Mouse (Mus musculus): ENCODE measurements at regions not wholly inside any gene's neighbourhood (a gene's known extent, or its start where the extent isn't known, plus 50 kb on each side); places are given as distances from the start of the nearest gene placed in this dataset.
A peak's percentile ranks its signal among the peaks of the same experiment; 100 is the strongest.

DNA sequence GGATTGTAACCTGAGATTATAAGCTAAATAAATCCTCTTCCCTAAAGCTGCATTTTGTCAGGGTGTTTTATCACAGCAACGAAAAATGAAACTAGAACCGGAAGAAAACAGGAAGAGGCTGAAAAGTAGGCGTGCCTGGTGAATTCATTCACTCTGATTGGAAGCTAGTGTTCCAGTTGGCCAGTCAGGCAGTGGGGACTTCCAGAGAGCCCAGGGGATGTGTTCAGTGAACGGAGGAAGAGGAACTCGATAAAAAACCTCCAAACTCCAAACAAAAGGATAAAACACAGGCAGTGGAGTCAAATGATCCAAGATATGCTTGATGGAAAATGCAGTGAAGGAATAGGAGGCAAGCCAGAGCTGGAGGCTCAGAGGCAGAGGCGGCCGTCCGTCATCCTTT, 305.5 kb upstream of the Kazn start:
- no peaks in the 10 kb centered on the region for H3K27me3 ChIP-seq (replicated peaks; ENCODE audit: control insufficient read depth, insufficient read depth, low read length)
- H3K4me1 ChIP-seq (ENCODE audit: control insufficient read depth, insufficient read depth, low read length) = no peaks in the 10 kb centered on the region
- peak; percentile 30 for DNase-seq
- H3K27ac ChIP-seq (ENCODE audit: insufficient read depth, low read depth, low read length) = no peak overlapping the region
- TF ChIP-seq POLR2A (IDR thresholded peaks at IDR 0.05; ENCODE audit: low read depth, low read length) (no peak), CTCF (conservative IDR thresholded peaks at IDR 0.05; ENCODE audit: insufficient read depth, insufficient read length, low read depth, low read length) (no peak)
- peak overlapping the region; percentile 33 for H3K4me3 ChIP-seq (ENCODE audit: insufficient read depth, low read depth, low read length)
- WGBS = 29% methylated on average over 8 of the region's 8 CpGs
- H3K36me3 ChIP-seq (ENCODE audit: control insufficient read depth, insufficient read depth, low read length) = no peaks in the 10 kb centered on the region

DNA sequence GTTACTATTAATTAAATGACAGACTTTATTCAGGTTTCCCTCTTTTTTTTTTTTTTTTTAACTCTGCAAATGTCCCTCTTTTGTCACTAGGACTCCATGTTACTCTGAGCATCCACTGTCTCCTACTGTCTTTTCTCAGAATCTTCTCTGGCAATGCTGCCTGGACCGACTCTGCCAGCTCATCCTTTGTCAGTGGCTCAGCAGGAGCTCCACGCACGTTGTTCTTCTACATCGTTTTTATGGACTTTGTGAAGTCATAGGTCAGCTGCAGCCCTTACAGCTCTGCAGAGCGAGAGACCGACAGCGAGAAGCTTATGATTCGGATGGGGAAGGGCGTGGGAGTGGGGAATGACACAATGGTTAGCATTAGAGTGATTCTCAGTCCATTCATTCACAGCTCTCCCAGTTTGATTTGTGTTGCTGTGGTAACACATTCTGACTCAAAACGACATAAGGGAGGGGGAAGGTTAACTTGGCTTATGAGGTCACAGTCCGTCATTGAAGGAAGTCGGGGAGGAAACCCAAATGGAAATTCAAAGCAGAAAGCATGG, 300.1 kb upstream of the Kazn start:
- 41% methylated on average over 12 of the region's 12 CpGs for WGBS
- H3K36me3 ChIP-seq (ENCODE audit: control insufficient read depth, insufficient read depth, low read length) = no peaks in the 10 kb centered on the region
- TF ChIP-seq POLR2A (IDR thresholded peaks at IDR 0.05; ENCODE audit: low read depth, low read length) = no peak
- no peak for TF ChIP-seq CTCF (conservative IDR thresholded peaks at IDR 0.05; ENCODE audit: insufficient read depth, insufficient read length, low read depth, low read length)
- no peak for DNase-seq
- no peak overlapping the region for H3K4me3 ChIP-seq (ENCODE audit: insufficient read depth, low read depth, low read length)
- no peaks in the 10 kb centered on the region for H3K27me3 ChIP-seq (replicated peaks; ENCODE audit: control insufficient read depth, insufficient read depth, low read length)
- no peaks in the 10 kb centered on the region for H3K4me1 ChIP-seq (ENCODE audit: control insufficient read depth, insufficient read depth, low read length)
- H3K27ac ChIP-seq (ENCODE audit: insufficient read depth, low read depth, low read length) = no peak overlapping the region

DNA sequence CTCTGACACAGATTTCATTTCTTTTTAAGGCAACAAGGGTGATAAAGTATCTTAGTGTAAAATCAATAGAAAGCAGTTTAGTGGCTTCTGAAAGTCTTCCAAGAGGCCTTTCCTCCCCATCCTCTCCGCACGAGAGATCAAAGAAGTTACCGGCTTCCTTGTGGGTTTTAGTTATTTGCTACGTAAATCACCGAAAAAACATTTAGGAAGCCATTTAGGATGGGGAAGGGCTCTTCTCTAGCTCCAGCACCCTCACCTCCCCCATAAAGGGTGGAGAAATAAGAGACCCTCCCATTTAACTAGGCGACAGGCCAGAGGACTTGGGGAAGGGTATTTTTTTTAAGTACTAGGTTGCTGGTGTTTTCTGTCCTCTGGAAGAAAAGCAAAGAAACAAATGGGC, 287.9 kb upstream of the Kazn start:
- Histone ChIP-seq H3K27ac (ENCODE audit: insufficient read depth, low read depth, low read length) (no peak overlapping the region), H3K27me3 (replicated peaks; ENCODE audit: control insufficient read depth, insufficient read depth, low read length) (no peaks in the 10 kb centered on the region), H3K4me1 (ENCODE audit: control insufficient read depth, insufficient read depth, low read length) (no peaks in the 10 kb centered on the region), H3K36me3 (ENCODE audit: control insufficient read depth, insufficient read depth, low read length) (no peaks in the 10 kb centered on the region), H3K4me3 (ENCODE audit: insufficient read depth, low read depth, low read length) (no peak overlapping the region)
- DNase-seq = no peak
- no peak for TF ChIP-seq CTCF (conservative IDR thresholded peaks at IDR 0.05; ENCODE audit: insufficient read depth, insufficient read length, low read depth, low read length)
- TF ChIP-seq POLR2A (IDR thresholded peaks at IDR 0.05; ENCODE audit: low read depth, low read length) = no peak
- 30% methylated on average over 6 of the region's 6 CpGs for WGBS

DNA sequence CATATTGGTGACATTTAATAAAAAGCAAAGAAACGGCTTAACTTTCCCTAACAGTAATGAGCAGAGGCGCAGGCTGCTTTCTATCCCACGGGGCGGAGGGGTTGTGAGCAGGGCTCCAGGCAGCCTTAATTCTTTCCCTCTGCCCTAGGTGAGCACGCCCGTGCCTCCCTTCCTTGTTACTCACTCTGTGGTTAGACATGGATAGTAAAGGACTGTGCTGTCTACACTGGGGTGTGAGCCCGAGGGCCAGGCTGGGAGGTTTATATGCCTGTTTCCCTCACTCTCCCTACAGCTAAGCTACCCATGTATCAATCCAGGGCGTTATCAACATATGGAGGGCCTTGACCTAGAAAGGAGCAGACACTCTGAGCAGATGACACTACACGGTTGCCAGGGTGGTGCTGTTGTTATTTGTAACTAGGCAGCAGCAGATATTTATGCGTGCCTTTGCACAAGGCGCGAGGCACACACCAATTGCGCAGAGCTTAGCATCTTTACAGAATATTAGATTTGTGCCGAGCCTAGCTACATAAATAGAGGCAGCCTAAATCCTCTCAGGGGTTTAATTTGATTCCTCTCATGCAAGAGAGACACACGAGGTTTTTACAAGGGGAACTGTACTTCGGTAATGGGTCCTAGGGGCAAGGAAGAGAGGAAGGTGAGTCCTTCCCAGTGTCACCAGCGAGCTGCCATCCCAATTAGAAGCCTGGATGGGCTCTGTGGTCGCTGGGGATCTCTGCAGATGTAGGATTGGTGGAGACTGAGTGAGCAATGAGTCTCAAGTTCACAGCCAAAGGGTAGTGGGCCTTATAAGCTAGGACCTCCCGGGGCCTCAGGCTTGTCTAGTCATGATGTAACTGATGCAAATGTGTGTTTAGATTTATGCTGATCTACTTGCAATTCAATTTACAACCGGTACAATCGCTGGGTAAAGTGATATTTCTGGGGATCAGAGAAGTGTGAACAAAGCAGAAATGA, 278.6 kb upstream of the Kazn start:
- 68% methylated on average over 21 of the region's 21 CpGs for WGBS
- Histone ChIP-seq H3K27me3 (replicated peaks; ENCODE audit: control insufficient read depth, insufficient read depth, low read length) (no peaks in the 10 kb centered on the region), H3K4me1 (ENCODE audit: control insufficient read depth, insufficient read depth, low read length) (no peaks in the 10 kb centered on the region), H3K4me3 (ENCODE audit: insufficient read depth, low read depth, low read length) (no peak overlapping the region), H3K36me3 (ENCODE audit: control insufficient read depth, insufficient read depth, low read length) (no peaks in the 10 kb centered on the region), H3K27ac (ENCODE audit: insufficient read depth, low read depth, low read length) (no peak overlapping the region)
- no peak for DNase-seq
- no peak for TF ChIP-seq CTCF (conservative IDR thresholded peaks at IDR 0.05; ENCODE audit: insufficient read depth, insufficient read length, low read depth, low read length)
- no peak for TF ChIP-seq POLR2A (IDR thresholded peaks at IDR 0.05; ENCODE audit: low read depth, low read length)

DNA sequence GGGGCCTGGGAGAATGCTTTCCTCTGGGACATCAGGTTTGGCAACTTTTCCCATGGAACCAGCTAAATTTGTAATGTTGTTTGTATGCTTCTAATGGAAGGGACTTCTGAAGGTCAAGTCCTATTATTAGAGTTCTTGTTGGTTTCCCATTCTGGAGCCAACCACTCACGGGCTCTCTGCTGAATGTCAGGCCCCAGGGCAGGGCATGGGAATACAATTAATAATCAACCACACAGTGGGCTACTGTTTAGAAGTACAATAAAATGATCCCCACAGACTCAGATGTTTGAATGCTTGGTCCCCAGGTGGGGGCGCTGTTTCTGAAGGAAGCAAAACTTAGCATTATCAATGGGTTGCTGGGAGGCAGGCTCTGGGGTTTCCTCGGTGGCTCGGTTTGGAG, 275.6 kb upstream of the Kazn start:
- H3K27me3 ChIP-seq (replicated peaks; ENCODE audit: control insufficient read depth, insufficient read depth, low read length) = no peaks in the 10 kb centered on the region
- no peaks in the 10 kb centered on the region for H3K36me3 ChIP-seq (ENCODE audit: control insufficient read depth, insufficient read depth, low read length)
- no peak overlapping the region for H3K4me3 ChIP-seq (ENCODE audit: insufficient read depth, low read depth, low read length)
- H3K4me1 ChIP-seq (ENCODE audit: control insufficient read depth, insufficient read depth, low read length) = no peaks in the 10 kb centered on the region
- no peak overlapping the region for H3K27ac ChIP-seq (ENCODE audit: insufficient read depth, low read depth, low read length)
- DNase-seq = peak; percentile 48
- TF ChIP-seq CTCF (conservative IDR thresholded peaks at IDR 0.05; ENCODE audit: insufficient read depth, insufficient read length, low read depth, low read length) = no peak
- no peak for TF ChIP-seq POLR2A (IDR thresholded peaks at IDR 0.05; ENCODE audit: low read depth, low read length)
- WGBS = 82% methylated on average over 4 of the region's 4 CpGs

DNA sequence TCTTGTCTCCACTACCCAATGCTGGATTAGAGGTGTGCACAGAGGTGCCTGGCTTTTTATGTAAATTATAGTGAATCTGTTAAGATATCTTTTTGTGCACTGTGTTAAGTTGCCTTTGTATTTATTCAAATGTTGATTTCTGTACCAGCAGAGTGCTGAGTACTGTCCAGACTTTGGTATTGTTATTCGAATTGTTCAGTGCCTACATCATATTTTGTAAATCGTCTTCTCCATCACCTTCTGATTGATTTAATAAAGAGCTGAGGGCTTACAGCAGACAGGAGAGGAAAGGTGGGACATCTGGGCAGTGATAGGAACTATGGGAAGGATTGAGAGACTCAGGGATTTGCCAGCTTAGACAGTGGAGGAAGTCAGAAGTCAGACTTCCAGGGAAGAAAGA, 270.2 kb upstream of the Kazn start:
- H3K27ac ChIP-seq (ENCODE audit: insufficient read depth, low read depth, low read length) = no peak overlapping the region
- no peaks in the 10 kb centered on the region for H3K36me3 ChIP-seq (ENCODE audit: control insufficient read depth, insufficient read depth, low read length)
- H3K4me1 ChIP-seq (ENCODE audit: control insufficient read depth, insufficient read depth, low read length) = no peaks in the 10 kb centered on the region
- no peak for TF ChIP-seq CTCF (conservative IDR thresholded peaks at IDR 0.05; ENCODE audit: insufficient read depth, insufficient read length, low read depth, low read length)
- TF ChIP-seq POLR2A (IDR thresholded peaks at IDR 0.05; ENCODE audit: low read depth, low read length) = no peak
- no peaks in the 10 kb centered on the region for H3K27me3 ChIP-seq (replicated peaks; ENCODE audit: control insufficient read depth, insufficient read depth, low read length)
- 87% methylated on average over 2 of the region's 2 CpGs for WGBS
- no peak overlapping the region for H3K4me3 ChIP-seq (ENCODE audit: insufficient read depth, low read depth, low read length)
- DNase-seq = no peak
